Mouse (Mus musculus): ENCODE data around the gene Uri1. TPM values are rescaled to one million over a fixed set of nuclear protein-coding genes. Genes with fewer than 3 reads are reported as not detected.

Gene Uri1
- polyA plus RNA-seq, 3 experiments from 2014 or later, result 11.8 to 21.1 (median 17.3) TPM

DNA sequence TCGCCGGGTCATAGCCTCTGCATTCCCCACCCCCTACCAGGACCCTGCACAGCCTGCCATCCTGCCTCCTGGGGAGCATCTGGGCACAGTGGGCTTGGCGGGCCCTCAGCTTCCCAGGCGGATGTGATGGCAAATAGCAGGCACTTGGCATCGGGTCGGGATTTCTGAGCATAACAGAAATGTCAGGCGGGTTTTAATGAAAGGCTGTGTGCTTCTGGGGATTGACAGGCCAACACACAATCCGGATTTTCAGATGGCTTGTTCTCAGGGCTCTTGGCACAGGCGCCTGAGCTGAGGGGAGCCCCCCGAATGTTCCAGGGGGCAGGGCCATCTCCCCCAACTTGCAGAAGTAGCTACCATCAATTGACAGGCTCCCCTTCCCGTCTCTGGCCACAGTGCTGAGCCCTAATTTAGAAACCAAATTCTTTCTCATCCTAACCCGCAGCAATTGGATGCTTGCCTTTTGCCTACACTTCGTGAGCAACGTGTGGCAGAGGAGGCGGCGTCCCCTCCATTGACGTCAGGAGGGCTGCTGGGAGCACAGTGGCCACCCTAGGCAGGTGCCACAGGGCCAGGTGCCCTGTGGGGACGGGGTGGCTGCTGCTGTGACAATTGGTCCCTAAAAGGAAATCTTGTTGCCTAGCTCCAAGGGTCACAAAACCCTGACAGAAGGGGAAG is 106.5 kb downstream of the Uri1 start:
- ATAC-seq, result no peak

DNA sequence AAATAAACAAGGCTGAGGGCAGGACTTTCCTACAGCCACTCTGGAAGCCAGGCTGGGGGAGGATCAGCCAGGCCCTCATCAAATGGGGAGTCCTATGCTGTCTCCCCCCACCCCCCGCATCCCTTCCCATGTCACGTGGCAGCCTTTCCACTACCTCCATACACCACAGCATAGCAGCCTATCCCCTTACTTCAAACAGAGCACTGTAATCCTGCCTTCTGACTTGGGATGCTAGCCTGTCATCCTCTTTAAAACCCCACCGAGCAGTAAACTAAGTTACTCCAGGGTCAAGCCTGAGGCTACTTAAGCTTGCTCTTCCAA is 111.6 kb downstream of the Uri1 start:
- ATAC-seq, result no peak

DNA sequence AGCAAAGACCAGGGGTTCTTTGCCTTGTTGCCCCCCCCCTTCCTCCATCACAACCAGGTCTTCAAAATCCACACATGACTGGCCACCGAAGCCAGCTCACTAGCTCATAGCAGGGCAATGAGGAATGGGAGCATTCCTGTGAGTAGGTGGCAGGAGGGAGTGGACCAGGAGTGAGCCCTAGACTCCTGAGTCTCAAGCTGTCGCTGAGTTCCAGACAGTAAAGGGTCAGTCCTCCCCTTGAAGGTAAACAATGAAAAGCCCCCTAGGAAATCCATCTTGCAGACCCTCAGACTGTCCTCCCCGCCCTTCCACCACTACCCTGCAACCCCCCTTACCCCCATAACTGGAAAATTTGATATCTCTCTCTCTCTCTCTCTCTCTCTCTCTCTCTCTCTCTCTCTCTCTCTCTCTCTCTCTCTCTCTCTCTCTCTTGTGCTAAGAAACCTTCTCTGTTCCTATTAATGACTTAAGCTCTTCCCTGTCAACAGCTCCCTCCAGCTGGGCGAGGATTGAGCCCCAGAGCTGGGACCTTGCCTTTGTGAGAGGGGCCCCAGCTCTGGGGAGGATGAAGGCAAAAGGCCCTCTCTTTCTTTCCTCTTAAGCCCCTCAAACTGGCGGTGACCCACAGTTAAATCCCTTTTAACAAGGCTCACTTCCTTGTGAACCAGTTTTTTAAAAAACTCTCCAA is 112.1 kb downstream of the Uri1 start:
- no peak for ATAC-seq

DNA sequence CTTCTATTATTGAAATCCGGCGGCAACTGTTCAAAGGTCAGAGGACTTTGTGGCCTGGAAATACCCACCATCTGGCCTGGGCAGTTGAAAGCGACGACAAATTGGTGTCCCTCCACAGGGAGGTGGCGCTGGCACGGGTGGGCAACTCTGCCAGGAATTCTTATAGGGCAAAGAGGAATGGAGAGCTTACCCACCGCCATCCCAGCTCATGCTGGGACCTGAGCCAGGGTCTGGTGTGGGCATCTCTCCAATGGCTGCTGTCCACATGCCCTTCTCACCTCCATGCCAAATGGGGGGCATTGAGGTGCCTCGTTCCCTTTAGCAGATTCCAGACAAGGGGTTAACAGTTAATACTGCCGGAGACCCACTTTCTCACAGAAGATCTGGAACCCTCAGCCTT is 113.2 kb downstream of the Uri1 start:
- ATAC-seq, result no peak

Other genes starting within 250 kb of the Uri1 start
- under 1 TPM in 2 of 3 experiments, not detected in 1; 0.23 to 0.59 TPM for gene Zfp536, start 249.9 kb downstream of the Uri1 start, polyA plus RNA-seq (2017; shearing (Covaris generic))
- 10 to 100 TPM in 1 of 3 experiments, 1 to 10 TPM in 2; 2.7 to 11.0 (median 3.2) TPM for gene Ccne1, start 84.0 kb upstream of the Uri1 start, polyA plus RNA-seq (2017; shearing (Covaris generic))
- 100 to 1,000 TPM in 2 of 3 experiments, 10 to 100 TPM in 1; 87.7 to 147 (median 136) TPM for gene 1600014C10Rik, start 159.7 kb upstream of the Uri1 start, polyA plus RNA-seq (2017; shearing (Covaris generic))
- gene Plekhf1, start 204.5 kb upstream of the Uri1 start, polyA plus RNA-seq (2017; shearing (Covaris generic)), result 1 to 10 TPM in 2 of 3 experiments, under 1 TPM in 1; 0.37 to 2.9 (median 1.0) TPM
- gene Pop4, start 247.9 kb upstream of the Uri1 start, polyA plus RNA-seq (2017; shearing (Covaris generic)), result 10 to 100 TPM; 29.6 to 38.7 (median 31.1) TPM